Mouse (Mus musculus): Measurements from ENCODE around the gene Rgs6. TPM values are rescaled to one million over a fixed set of nuclear protein-coding genes. Genes with fewer than 3 reads are reported as not detected.

The Rgs6 gene
- polyA plus RNA-seq, 1 experiment from 2014 or later = 1.2 TPM

- no peak overlapping the region for H3K4me3 ChIP-seq (ENCODE audit: low read depth, low read length)
- 80% methylated on average over 5 of the region's 5 CpGs for WGBS
Observed at GRCm38 (mm10) chr12:82880711-82881110, 292.6 kb downstream of the Rgs6 start.

GRCm38 (mm10) chr12:82883079-82883478 is 295.0 kb downstream of the Rgs6 start:
- H3K36me3 ChIP-seq (ENCODE audit: control insufficient read depth, insufficient read depth) = no peaks in the 10 kb centered on the region
- ATAC-seq = no peak
- H3K4me3 ChIP-seq (ENCODE audit: low read depth, low read length) = no peak overlapping the region
- WGBS = 81% methylated on average over 1 of the region's 1 CpGs
- no peak overlapping the region for H3K9ac ChIP-seq (ENCODE audit: low read depth, low read length)
- TF ChIP-seq CTCF (IDR thresholded peaks at IDR 0.05; ENCODE audit: low read depth) = no peak
- no peaks in the 10 kb centered on the region for H3K4me1 ChIP-seq (replicated peaks; ENCODE audit: control insufficient read depth, insufficient read depth, low read length)
- no peaks in the 10 kb centered on the region for H3K9me3 ChIP-seq (ENCODE audit: control insufficient read depth)
- H3K27ac ChIP-seq (ENCODE audit: low read depth, low read length) = no peak overlapping the region
- no peaks in the 10 kb centered on the region for H3K27me3 ChIP-seq (replicated peaks; ENCODE audit: control insufficient read depth, insufficient read depth, low read length)
- no peak overlapping the region for H3K4me2 ChIP-seq (replicated peaks; ENCODE audit: low read depth)

More at GRCm38 (mm10) chr12:82880711-82881110, 292.6 kb downstream of the Rgs6 start:
- Histone ChIP-seq H3K27ac (ENCODE audit: low read depth, low read length) (no peak overlapping the region), H3K4me1 (replicated peaks; ENCODE audit: control insufficient read depth, insufficient read depth, low read length) (no peaks in the 10 kb centered on the region), H3K9ac (ENCODE audit: low read depth, low read length) (no peak overlapping the region), H3K27me3 (replicated peaks; ENCODE audit: control insufficient read depth, insufficient read depth, low read length) (no peaks in the 10 kb centered on the region), H3K4me2 (replicated peaks; ENCODE audit: low read depth) (no peak overlapping the region), H3K9me3 (ENCODE audit: control insufficient read depth) (no peaks in the 10 kb centered on the region), H3K36me3 (ENCODE audit: control insufficient read depth, insufficient read depth) (no peaks in the 10 kb centered on the region)
- no peak for ATAC-seq
- no peak for TF ChIP-seq CTCF (IDR thresholded peaks at IDR 0.05; ENCODE audit: low read depth)

- 85% methylated on average over 6 of the region's 6 CpGs for WGBS
- no peaks in the 10 kb centered on the region for H3K9me3 ChIP-seq (ENCODE audit: control insufficient read depth)
- H3K4me3 ChIP-seq (ENCODE audit: low read depth, low read length) = no peak overlapping the region
- no peak for ATAC-seq
- no peak overlapping the region for H3K9ac ChIP-seq (ENCODE audit: low read depth, low read length)
- no peak overlapping the region for H3K27ac ChIP-seq (ENCODE audit: low read depth, low read length)
- TF ChIP-seq CTCF (IDR thresholded peaks at IDR 0.05; ENCODE audit: low read depth) = no peak
- no peaks in the 10 kb centered on the region for H3K27me3 ChIP-seq (replicated peaks; ENCODE audit: control insufficient read depth, insufficient read depth, low read length)
- no peaks in the 10 kb centered on the region for H3K36me3 ChIP-seq (ENCODE audit: control insufficient read depth, insufficient read depth)
- H3K4me2 ChIP-seq (replicated peaks; ENCODE audit: low read depth) = no peak overlapping the region
- H3K4me1 ChIP-seq (replicated peaks; ENCODE audit: control insufficient read depth, insufficient read depth, low read length) = no peaks in the 10 kb centered on the region
Observed at GRCm38 (mm10) chr12:82894971-82895838, 307.1 kb downstream of the Rgs6 start.

- Histone ChIP-seq H3K9ac (ENCODE audit: low read depth, low read length) (no peak overlapping the region), H3K4me1 (replicated peaks; ENCODE audit: control insufficient read depth, insufficient read depth, low read length) (no peaks in the 10 kb centered on the region), H3K27ac (ENCODE audit: low read depth, low read length) (no peak overlapping the region), H3K27me3 (replicated peaks; ENCODE audit: control insufficient read depth, insufficient read depth, low read length) (no peaks in the 10 kb centered on the region), H3K9me3 (ENCODE audit: control insufficient read depth) (no peaks in the 10 kb centered on the region), H3K36me3 (ENCODE audit: control insufficient read depth, insufficient read depth) (no peaks in the 10 kb centered on the region), H3K4me2 (replicated peaks; ENCODE audit: low read depth) (no peak overlapping the region), H3K4me3 (ENCODE audit: low read depth, low read length) (no peak overlapping the region)
- WGBS = 90% methylated on average over 1 of the region's 1 CpGs
- no peak for TF ChIP-seq CTCF (IDR thresholded peaks at IDR 0.05; ENCODE audit: low read depth)
- ATAC-seq = no peak
Observed at GRCm38 (mm10) chr12:82905773-82906172, 317.7 kb downstream of the Rgs6 start.

- Histone ChIP-seq H3K27me3 (replicated peaks; ENCODE audit: control insufficient read depth, insufficient read depth, low read length) (no peaks in the 10 kb centered on the region), H3K4me2 (replicated peaks; ENCODE audit: low read depth) (no peak overlapping the region), H3K4me3 (ENCODE audit: low read depth, low read length) (no peak overlapping the region), H3K4me1 (replicated peaks; ENCODE audit: control insufficient read depth, insufficient read depth, low read length) (0 out of 2 replicates have a peak, but pooled peaks cover 3% of the 10 kb centered on the region), H3K9me3 (ENCODE audit: control insufficient read depth) (no peaks in the 10 kb centered on the region), H3K27ac (ENCODE audit: low read depth, low read length) (no peak overlapping the region), H3K9ac (ENCODE audit: low read depth, low read length) (no peak overlapping the region), H3K36me3 (ENCODE audit: control insufficient read depth, insufficient read depth) (no peaks in the 10 kb centered on the region)
- TF ChIP-seq CTCF (IDR thresholded peaks at IDR 0.05; ENCODE audit: low read depth) = no peak
- ATAC-seq = no peak
- 92% methylated on average over 2 of the region's 2 CpGs for WGBS
Observed at GRCm38 (mm10) chr12:82910846-82911245, 322.8 kb downstream of the Rgs6 start.

GRCm38 (mm10) chr12:82914127-82914526 is 326.0 kb downstream of the Rgs6 start:
- ATAC-seq = 0 out of 2 replicates have a peak, but pooled peaks have one; percentile 16
- Histone ChIP-seq H3K27me3 (replicated peaks; ENCODE audit: control insufficient read depth, insufficient read depth, low read length) (no peaks in the 10 kb centered on the region), H3K27ac (ENCODE audit: low read depth, low read length) (no peak overlapping the region), H3K4me2 (replicated peaks; ENCODE audit: low read depth) (no peak overlapping the region), H3K4me1 (replicated peaks; ENCODE audit: control insufficient read depth, insufficient read depth, low read length) (0 out of 2 replicates have a peak, but pooled peaks cover 3% of the 10 kb centered on the region), H3K4me3 (ENCODE audit: low read depth, low read length) (no peak overlapping the region), H3K9me3 (ENCODE audit: control insufficient read depth) (no peaks in the 10 kb centered on the region), H3K36me3 (ENCODE audit: control insufficient read depth, insufficient read depth) (no peaks in the 10 kb centered on the region), H3K9ac (ENCODE audit: low read depth, low read length) (no peak overlapping the region)
- TF ChIP-seq CTCF (IDR thresholded peaks at IDR 0.05; ENCODE audit: low read depth) = no peak
- 45% methylated on average over 4 of the region's 4 CpGs for WGBS
